Mouse (Mus musculus): ENCODE results near the gene Lmtk3. TPM values are rescaled to one million over a fixed set of nuclear protein-coding genes. Genes with fewer than 3 reads are reported as not detected.

The Lmtk3 gene
- polyA plus RNA-seq, 1 experiment from 2014 or later: 2.5 TPM

GRCm38 (mm10) chr7:45785388-45786135 is 2.0 kb downstream of the Lmtk3 start:
- Histone ChIP-seq H3K4me3 (replicated peaks) (peak overlapping the region; percentile 72), H3K36me3 (peaks cover 25% of the 10 kb centered on the region), H3K4me2 (peak overlapping the region; percentile 95), H3K27me3 (peaks cover 12% of the 10 kb centered on the region; the same call in 1 of the 2 replicates), H3K4me1 (peaks cover 47% of the 10 kb centered on the region), H3K27ac (peak overlapping the region; percentile 68), H3K9me3 (replicated peaks) (no peaks in the 10 kb centered on the region), H3K9ac (peak overlapping the region; percentile 60)
- peak; percentile 37 for ATAC-seq (replicated peaks; ENCODE audit: low FRiP score)
- 1% methylated on average over 38 of the region's 42 CpGs for WGBS

GRCm38 (mm10) chr7:45786136-45786578 is 2.6 kb downstream of the Lmtk3 start:
- Histone ChIP-seq H3K4me2 (peak overlapping the region; percentile 95), H3K36me3 (peaks cover 27% of the 10 kb centered on the region), H3K4me1 (peaks cover 53% of the 10 kb centered on the region), H3K4me3 (replicated peaks) (peak overlapping the region; percentile 72), H3K27me3 (peaks cover 12% of the 10 kb centered on the region; the same call in 1 of the 2 replicates), H3K27ac (peak overlapping the region; percentile 68), H3K9ac (peak overlapping the region; percentile 60), H3K9me3 (replicated peaks) (no peaks in the 10 kb centered on the region)
- peak; percentile 73 for ATAC-seq (replicated peaks; ENCODE audit: low FRiP score)
- WGBS: under 1% methylated on average over 14 of the region's 14 CpGs

DNA sequence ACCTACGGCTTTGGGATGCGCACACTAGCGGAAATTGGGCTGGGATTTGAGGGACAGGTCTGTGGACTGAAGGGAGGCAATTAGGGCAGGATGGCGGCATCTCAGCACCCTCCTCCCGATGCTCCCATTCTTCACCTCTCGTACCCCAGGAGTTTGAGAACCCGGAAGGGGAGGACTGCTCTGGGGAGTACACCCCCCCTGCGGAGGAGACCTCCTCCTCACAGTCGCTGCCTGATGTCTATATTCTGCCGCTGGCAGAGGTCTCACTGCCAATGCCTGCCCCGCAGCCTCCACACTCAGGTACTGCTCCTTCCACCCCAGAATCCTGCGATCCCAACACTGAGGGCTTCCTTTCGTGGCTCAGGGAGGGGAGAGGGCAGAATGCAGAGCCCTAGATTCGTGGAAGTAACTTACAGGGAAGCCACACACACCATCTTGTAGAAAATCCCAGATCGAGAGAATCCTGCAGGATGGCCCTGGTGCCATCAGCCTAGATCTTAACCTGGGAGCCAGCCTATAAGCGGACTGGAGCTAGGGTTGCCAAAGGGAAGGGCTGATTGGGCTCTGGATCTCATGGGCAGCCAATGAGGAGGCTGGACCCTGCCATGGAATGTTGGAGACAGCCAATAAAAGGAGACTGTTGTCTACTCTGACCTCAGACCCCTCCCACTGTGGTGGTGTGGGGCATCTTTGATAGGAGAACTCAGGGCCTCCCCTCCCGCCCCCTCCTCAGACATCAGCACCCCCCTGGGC is 3.3 kb downstream of the Lmtk3 start:
- ATAC-seq (replicated peaks; ENCODE audit: low FRiP score): peak; percentile 57
- peak overlapping the region; percentile 24 for H3K27ac ChIP-seq

GRCm38 (mm10) chr7:45787642-45788041 is 4.1 kb downstream of the Lmtk3 start:
- H3K9ac ChIP-seq: no peak overlapping the region
- H3K4me2 ChIP-seq: peak overlapping the region; percentile 95

More for the DNA sequence above, 3.3 kb downstream of the Lmtk3 start:
- WGBS: 8% methylated on average over 17 of the region's 17 CpGs
- peaks cover 54% of the 10 kb centered on the region for H3K4me1 ChIP-seq
- H3K27me3 ChIP-seq: peaks cover 12% of the 10 kb centered on the region; the same call in 1 of the 2 replicates
- peak overlapping the region; percentile 95 for H3K4me2 ChIP-seq
- H3K36me3 ChIP-seq: peaks cover 31% of the 10 kb centered on the region
- peak overlapping the region; percentile 72 for H3K4me3 ChIP-seq (replicated peaks)
- H3K9me3 ChIP-seq (replicated peaks): no peaks in the 10 kb centered on the region
- H3K9ac ChIP-seq: peak overlapping the region; percentile 60; the same call in 1 of the 2 replicates

GRCm38 (mm10) chr7:45790721-45791120 is 7.2 kb downstream of the Lmtk3 start:
- ATAC-seq (replicated peaks; ENCODE audit: low FRiP score): no peak
- H3K9me3 ChIP-seq (replicated peaks): no peaks in the 10 kb centered on the region
- H3K4me3 ChIP-seq (replicated peaks): no peak overlapping the region
- no peak overlapping the region for H3K9ac ChIP-seq
- H3K27me3 ChIP-seq: no peaks in the 10 kb centered on the region
- WGBS: 55% methylated on average over 6 of the region's 6 CpGs
- no peak overlapping the region for H3K4me2 ChIP-seq
- H3K27ac ChIP-seq: peak overlapping the region; percentile 55; the same call in 1 of the 2 replicates
- peaks cover 57% of the 10 kb centered on the region for H3K36me3 ChIP-seq
- H3K4me1 ChIP-seq: peaks cover 31% of the 10 kb centered on the region

More at GRCm38 (mm10) chr7:45787642-45788041, 4.1 kb downstream of the Lmtk3 start:
- H3K4me1 ChIP-seq: peaks cover 54% of the 10 kb centered on the region
- H3K27ac ChIP-seq: no peak overlapping the region
- peaks cover 7% of the 10 kb centered on the region; the same call in 1 of the 2 replicates for H3K27me3 ChIP-seq
- no peaks in the 10 kb centered on the region for H3K9me3 ChIP-seq (replicated peaks)
- no peak overlapping the region for H3K4me3 ChIP-seq (replicated peaks)
- H3K36me3 ChIP-seq: peaks cover 37% of the 10 kb centered on the region
- WGBS: 82% methylated on average over 22 of the region's 22 CpGs
- ATAC-seq (replicated peaks; ENCODE audit: low FRiP score): no peak

DNA sequence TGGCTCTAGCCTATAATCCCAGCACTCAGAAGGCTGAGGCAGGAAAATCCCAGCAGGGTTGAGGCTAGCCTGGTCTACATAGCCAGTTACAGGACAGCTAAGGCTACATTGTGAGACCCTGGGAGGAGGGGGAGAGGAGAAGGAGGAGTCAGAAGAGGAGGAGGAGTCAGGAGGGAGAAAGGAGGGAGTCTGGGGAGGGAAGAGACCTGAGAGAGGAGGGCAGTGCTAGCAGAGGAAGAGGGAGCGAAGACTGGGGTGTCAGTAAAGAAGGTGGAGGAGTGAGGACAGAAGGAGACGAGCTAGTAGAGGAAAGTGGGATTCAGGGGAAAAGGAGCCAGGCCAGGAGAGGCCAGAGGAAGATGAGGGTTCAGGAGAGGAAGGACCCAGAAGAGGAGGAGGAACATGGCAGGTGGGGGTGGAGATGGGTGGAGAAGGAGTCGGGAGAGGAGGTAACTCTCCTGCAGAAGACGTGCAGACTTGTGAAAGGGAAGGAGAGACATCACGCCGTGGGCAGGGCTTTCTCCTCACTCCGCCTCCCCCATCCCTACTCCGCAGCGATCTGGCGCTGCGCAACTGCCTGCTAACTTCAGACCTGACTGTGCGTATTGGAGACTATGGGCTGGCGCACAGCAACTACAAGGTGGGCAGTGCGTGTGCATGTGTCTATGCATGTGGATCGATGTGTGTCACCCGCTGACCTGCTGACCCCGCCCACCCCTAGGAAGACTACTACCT is 8.4 kb downstream of the Lmtk3 start:
- 76% methylated on average over 17 of the region's 17 CpGs for WGBS
- no peak overlapping the region for H3K27ac ChIP-seq
- no peak overlapping the region for H3K4me2 ChIP-seq
- H3K4me1 ChIP-seq: peaks cover 19% of the 10 kb centered on the region
- no peak overlapping the region for H3K4me3 ChIP-seq (replicated peaks)
- H3K9ac ChIP-seq: no peak overlapping the region
- H3K9me3 ChIP-seq (replicated peaks): no peaks in the 10 kb centered on the region
- peaks cover 2% of the 10 kb centered on the region for H3K27me3 ChIP-seq
- no peak for ATAC-seq (replicated peaks; ENCODE audit: low FRiP score)
- H3K36me3 ChIP-seq: peaks cover 57% of the 10 kb centered on the region

DNA sequence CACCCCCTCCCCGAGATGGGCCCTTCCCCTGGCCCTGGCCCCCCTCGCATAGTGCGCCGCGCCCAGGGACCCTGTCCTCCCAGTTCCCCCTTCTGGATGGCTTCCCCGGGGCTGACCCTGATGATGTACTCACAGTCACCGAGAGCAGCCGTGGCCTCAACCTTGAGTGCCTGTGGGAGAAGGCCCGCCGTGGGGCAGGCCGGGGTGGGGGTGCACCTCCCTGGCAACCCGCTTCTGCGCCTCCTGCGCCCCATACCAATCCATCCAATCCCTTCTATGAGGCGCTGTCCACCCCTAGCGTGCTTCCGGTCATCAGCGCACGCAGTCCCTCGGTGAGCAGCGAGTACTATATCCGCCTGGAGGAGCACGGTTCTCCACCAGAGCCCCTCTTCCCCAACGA is 9.7 kb downstream of the Lmtk3 start:
- Histone ChIP-seq H3K36me3 (peaks cover 55% of the 10 kb centered on the region), H3K4me2 (no peak overlapping the region), H3K9ac (no peak overlapping the region), H3K9me3 (replicated peaks) (no peaks in the 10 kb centered on the region), H3K27me3 (peaks cover 15% of the 10 kb centered on the region), H3K4me3 (replicated peaks) (no peak overlapping the region), H3K4me1 (peaks cover 22% of the 10 kb centered on the region), H3K27ac (no peak overlapping the region)
- no peak for ATAC-seq (replicated peaks; ENCODE audit: low FRiP score)
- 87% methylated on average over 24 of the region's 24 CpGs for WGBS

DNA sequence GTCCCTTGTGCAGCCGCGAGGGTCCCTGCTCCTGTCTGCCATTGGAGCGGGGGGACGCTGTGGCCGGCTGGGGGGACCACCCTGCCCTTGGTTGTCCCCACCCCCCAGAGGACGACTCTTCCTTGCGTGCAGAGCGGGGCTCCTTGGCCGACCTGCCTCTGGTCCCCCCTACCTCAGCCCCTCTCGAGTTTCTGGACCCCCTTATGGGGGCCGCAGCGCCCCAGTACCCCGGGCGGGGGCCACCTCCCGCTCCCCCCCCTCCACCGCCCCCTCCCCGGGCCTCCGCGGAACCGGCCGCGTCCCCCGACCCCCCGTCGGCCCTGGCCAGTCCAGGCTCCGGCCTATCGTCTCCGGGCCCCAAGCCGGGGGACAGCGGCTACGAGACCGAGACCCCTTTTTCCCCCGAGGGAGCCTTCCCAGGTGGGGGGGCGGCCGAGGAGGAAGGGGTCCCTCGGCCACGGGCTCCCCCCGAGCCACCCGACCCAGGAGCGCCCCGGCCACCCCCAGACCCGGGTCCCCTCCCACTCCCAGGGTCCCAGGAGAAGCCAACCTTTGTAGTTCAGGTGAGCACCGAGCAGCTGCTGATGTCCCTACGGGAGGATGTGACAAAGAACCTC is 10.5 kb downstream of the Lmtk3 start:
- Histone ChIP-seq H3K4me2 (no peak overlapping the region), H3K36me3 (peaks cover 47% of the 10 kb centered on the region), H3K9ac (no peak overlapping the region), H3K27me3 (peaks cover 24% of the 10 kb centered on the region), H3K27ac (no peak overlapping the region), H3K4me3 (replicated peaks) (no peak overlapping the region), H3K4me1 (peaks cover 30% of the 10 kb centered on the region), H3K9me3 (replicated peaks) (no peaks in the 10 kb centered on the region)
- no peak for ATAC-seq (replicated peaks; ENCODE audit: low FRiP score)
- WGBS: 88% methylated on average over 32 of the region's 44 CpGs

GRCm38 (mm10) chr7:45794971-45795370 is 11.4 kb downstream of the Lmtk3 start:
- H3K36me3 ChIP-seq: peaks cover 38% of the 10 kb centered on the region
- H3K4me1 ChIP-seq: peaks cover 32% of the 10 kb centered on the region
- no peak overlapping the region for H3K4me3 ChIP-seq (replicated peaks)
- no peak for ATAC-seq (replicated peaks; ENCODE audit: low FRiP score)
- H3K27ac ChIP-seq: no peak overlapping the region
- 93% methylated on average over 29 of the region's 29 CpGs for WGBS
- H3K4me2 ChIP-seq: no peak overlapping the region
- no peaks in the 10 kb centered on the region for H3K9me3 ChIP-seq (replicated peaks)
- no peak overlapping the region for H3K9ac ChIP-seq
- H3K27me3 ChIP-seq: peaks cover 31% of the 10 kb centered on the region

DNA sequence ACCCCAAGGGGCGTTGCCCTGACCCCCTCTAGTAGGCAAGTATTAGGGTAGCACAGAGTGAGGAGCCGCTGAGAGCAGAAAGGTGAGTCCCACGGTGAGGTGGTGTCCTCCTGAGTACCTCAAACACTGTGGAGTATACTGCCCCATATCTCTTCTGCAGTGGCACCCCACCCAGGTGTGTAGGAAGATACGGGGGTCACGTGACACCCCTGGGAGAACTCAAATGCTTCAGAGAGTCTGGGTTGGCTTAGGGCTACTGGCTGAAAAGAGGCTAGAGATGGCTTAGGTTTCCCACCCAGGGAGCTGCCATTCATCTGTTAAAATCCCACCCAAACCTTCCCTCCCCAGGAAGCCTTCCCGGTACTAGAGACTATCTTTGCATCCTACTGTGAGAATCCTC is 13.4 kb downstream of the Lmtk3 start:
- Histone ChIP-seq H3K36me3 (peaks cover 26% of the 10 kb centered on the region), H3K9me3 (replicated peaks) (no peaks in the 10 kb centered on the region), H3K27me3 (peaks cover 32% of the 10 kb centered on the region), H3K4me1 (peaks cover 34% of the 10 kb centered on the region), H3K9ac (no peak overlapping the region), H3K4me3 (replicated peaks) (no peak overlapping the region), H3K4me2 (no peak overlapping the region; the same call in 1 of the 2 replicates), H3K27ac (no peak overlapping the region)
- 59% methylated on average over 6 of the region's 6 CpGs for WGBS
- ATAC-seq (replicated peaks; ENCODE audit: low FRiP score): no peak

Data from kidney, embryonic 15.5 days (tissue).